Mouse (Mus musculus) myocyte (in vitro differentiated cells): ENCODE data around the gene Nup85.

Experiments used
- CEBPB ChIP-seq: IDR thresholded peaks from 2 replicates; pipeline ENCODE4 v1.6.1; 2011; ENCODE audit warnings: mild to moderate bottlenecking, moderate library complexity; ENCODE audit not compliant: poor library complexity, insufficient read depth, severe bottlenecking
- MAX ChIP-seq: IDR thresholded peaks from one replicate; pipeline ENCODE4 v1.6.1; 2011; ENCODE audit warnings: low read depth, mild to moderate bottlenecking, control low read depth
- MYOG ChIP-seq, 3 experiments: IDR thresholded peaks; one replicate each; pipeline ENCODE4 v1.6.1; 2011; ENCODE audit warnings: control low read depth in 2 of 3, low read depth in 2 of 3, mild to moderate bottlenecking in 2 of 3; ENCODE audit not compliant: insufficient read length in 2 of 3, control insufficient read depth in 1 of 3, insufficient read depth in 1 of 3
- POLR2A ChIP-seq: IDR thresholded peaks from one replicate; pipeline ENCODE4 v1.6.1; 2011; ENCODE audit warnings: low read depth, mild to moderate bottlenecking, control low read depth, moderate library complexity; ENCODE audit not compliant: insufficient read length
- POLR2AphosphoS2 ChIP-seq: IDR thresholded peaks from one replicate; pipeline ENCODE4 v1.6.1; 2011; ENCODE audit warnings: low read depth, control low read depth; ENCODE audit not compliant: insufficient read length
- TCF12 ChIP-seq: IDR thresholded peaks from one replicate; pipeline ENCODE4 v1.6.1; 2011; ENCODE audit warnings: mild to moderate bottlenecking, control low read depth; ENCODE audit not compliant: poor library complexity, insufficient read depth, severe bottlenecking
- USF1 ChIP-seq: IDR thresholded peaks from one replicate; pipeline ENCODE4 v1.6.1; 2011; ENCODE audit warnings: low read depth, mild to moderate bottlenecking, control low read depth, moderate library complexity

DNA sequence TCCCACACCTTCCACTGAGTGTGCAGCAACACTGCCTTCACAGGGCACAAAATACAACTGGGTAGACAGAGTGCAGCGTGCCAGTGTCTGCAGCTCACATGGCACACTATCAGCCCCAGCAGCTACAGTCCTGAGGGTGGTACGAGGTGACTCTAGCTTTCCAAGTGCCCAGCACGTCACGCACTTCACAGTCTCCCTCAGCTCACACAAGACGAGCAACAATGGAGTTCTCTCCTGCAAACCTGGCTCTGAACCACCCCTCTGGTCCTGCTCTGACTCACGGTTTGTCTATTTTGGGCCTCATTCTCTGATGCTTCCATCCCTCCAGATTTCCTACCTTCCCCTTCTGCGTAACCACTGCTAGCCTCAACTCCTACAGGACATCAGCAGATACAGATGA is 35.5 kb downstream of the Nup85 start:
- TF ChIP-seq USF1 (no peak), TCF12 (no peak), MYOG (IDR thresholded peaks at IDR 0.05; ENCODE audit: control insufficient read depth in 1 of 3, insufficient read depth in 1 of 3, insufficient read length in 2 of 3, low read depth in 2 of 3) (no peak), MAX (no peak), CEBPB (no peak), POLR2A (peak; percentile 13), POLR2AphosphoS2 (peak; percentile 41)
